Mouse (Mus musculus): ENCODE results near the gene Gsk3b. TPM values are rescaled to one million over a fixed set of nuclear protein-coding genes. Genes with fewer than 3 reads are reported as not detected.

Gsk3b gene
- total RNA-seq, 2 experiments from 2014 or later, result 68.7 to 69.9 TPM

- DNase-seq, result no peak
- intact Hi-C loops (cut with DNase I), result no loop called here
Measured at GRCm38 (mm10) chr16:38255927-38256326, 167.1 kb downstream of the Gsk3b start.

- intact Hi-C loops (cut with DNase I), result no loop called here
- DNase-seq, result no peak
Measured at GRCm38 (mm10) chr16:38271601-38272000, 182.8 kb downstream of the Gsk3b start.

- intact Hi-C loops (cut with DNase I), result no loop called here
Measured at GRCm38 (mm10) chr16:38272483-38272882, 183.7 kb downstream of the Gsk3b start.

GRCm38 (mm10) chr16:38274737-38275136 lies 185.9 kb downstream of the Gsk3b start:
- DNase-seq, result no peak
- intact Hi-C loops (cut with DNase I), result no loop called here

More at GRCm38 (mm10) chr16:38272483-38272882, 183.7 kb downstream of the Gsk3b start:
- no peak for DNase-seq

GRCm38 (mm10) chr16:38279794-38280193 lies 191.0 kb downstream of the Gsk3b start:
- DNase-seq, result no peak

GRCm38 (mm10) chr16:38280951-38281350 lies 192.2 kb downstream of the Gsk3b start:
- no peak for DNase-seq
- intact Hi-C loops (cut with DNase I), result no loop called here

More at GRCm38 (mm10) chr16:38279794-38280193, 191.0 kb downstream of the Gsk3b start:
- intact Hi-C loops (cut with DNase I), result no loop called here

GRCm38 (mm10) chr16:38282559-38283160 lies 193.9 kb downstream of the Gsk3b start:
- intact Hi-C loops (cut with DNase I), result no loop called here

GRCm38 (mm10) chr16:38283300-38283699 lies 194.5 kb downstream of the Gsk3b start:
- intact Hi-C loops (cut with DNase I), result no loop called here
- DNase-seq, result no peak

More at GRCm38 (mm10) chr16:38282559-38283160, 193.9 kb downstream of the Gsk3b start:
- DNase-seq, result no peak

GRCm38 (mm10) chr16:38285801-38286200 lies 197.0 kb downstream of the Gsk3b start:
- DNase-seq, result no peak
- intact Hi-C loops (cut with DNase I), result no loop called here

GRCm38 (mm10) chr16:38286541-38286940 lies 197.7 kb downstream of the Gsk3b start:
- DNase-seq, result no peak
- intact Hi-C loops (cut with DNase I), result no loop called here

GRCm38 (mm10) chr16:38287357-38287756 lies 198.6 kb downstream of the Gsk3b start:
- no peak for DNase-seq
- intact Hi-C loops (cut with DNase I), result no loop called here

- DNase-seq, result no peak
- intact Hi-C loops (cut with DNase I), result no loop called here
Measured at GRCm38 (mm10) chr16:38287762-38288161, 199.0 kb downstream of the Gsk3b start.

- no peak for DNase-seq
- intact Hi-C loops (cut with DNase I), result no loop called here
Measured at GRCm38 (mm10) chr16:38288851-38289250, 200.1 kb downstream of the Gsk3b start.

- no peak for DNase-seq
- intact Hi-C loops (cut with DNase I), result no loop called here
Measured at GRCm38 (mm10) chr16:38290151-38290550, 201.3 kb downstream of the Gsk3b start.

GRCm38 (mm10) chr16:38294685-38295348 lies 206.0 kb downstream of the Gsk3b start, which contains the start of gene Nr1i2:
Gene Nr1i2, minus strand, starts transcription at chr16:38294824.
- DNase-seq, result no peak
- intact Hi-C loops (cut with DNase I), result loop anchor here (2.0 kb wide), 1 partner anchor 212 kb away; no protein-coding TSS in a partner anchor

GRCm38 (mm10) chr16:38295349-38295930 lies 206.6 kb downstream of the Gsk3b start:
- DNase-seq, result peak; percentile 23 to 24
- intact Hi-C loops (cut with DNase I), result loop anchor here (2.0 kb wide), 1 partner anchor 211 kb away; no protein-coding TSS in a partner anchor

Other genes starting within 250 kb of the Gsk3b start
- under 1 TPM in 1 of 2 experiments, not detected in 1; 0.45 TPM for gene Gm36028, start 227.9 kb upstream of the Gsk3b start, total RNA-seq (2021)
- gene Lrrc58, start 220.6 kb upstream of the Gsk3b start, total RNA-seq (2021), result 100 to 1,000 TPM in 1 of 2 experiments, 10 to 100 TPM in 1; 89.1 to 116 TPM
- gene Gpr156, start 172.5 kb upstream of the Gsk3b start, total RNA-seq (2021), result under 1 TPM; 0.07 to 0.14 TPM
- not detected for gene Nr1i2, start 205.8 kb downstream of the Gsk3b start, total RNA-seq (2021)

Data from heart, postnatal 10 days (tissue).